Mouse (Mus musculus) frontal cortex, postnatal 10 days (tissue): ENCODE results near the gene Taar8c.
"Not testable (repeated sequence)": the region's sequence is repeated elsewhere in the genome, so short reads cannot be mapped to it uniquely, and the experiment has no call there.

ENCODE experiments used
- DNase-seq, 2 experiments: peaks; one replicate each; pipeline ENCODE4 v3.0.0; 2022; ENCODE audit warnings: low spot score in 2 of 2, mixed read lengths in 1 of 2

Taar8c gene

DNA sequence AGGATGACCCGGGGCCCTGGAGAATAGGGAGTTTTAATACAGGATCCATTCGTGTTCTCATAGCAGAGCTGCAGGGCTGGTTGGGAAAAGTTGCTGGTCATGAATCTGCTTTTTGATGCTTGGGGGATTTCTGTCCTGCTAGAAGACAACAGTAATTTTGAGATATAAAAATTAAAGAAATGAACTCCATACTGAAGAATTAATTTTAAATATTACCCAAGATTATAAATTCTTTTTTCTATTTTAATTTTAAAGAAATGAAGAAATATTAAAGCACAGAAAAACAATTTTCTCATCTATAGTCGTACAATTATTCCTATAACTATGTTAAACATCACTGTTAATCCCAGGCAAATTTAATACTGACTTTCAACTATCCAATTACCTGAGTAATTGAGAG lies at the start of gene Taar8c:
Taar8c (minus strand) TSS at position 101 of the 400 bp plus-strand sequence.
- DNase-seq, result not testable (repeated sequence)

DNA sequence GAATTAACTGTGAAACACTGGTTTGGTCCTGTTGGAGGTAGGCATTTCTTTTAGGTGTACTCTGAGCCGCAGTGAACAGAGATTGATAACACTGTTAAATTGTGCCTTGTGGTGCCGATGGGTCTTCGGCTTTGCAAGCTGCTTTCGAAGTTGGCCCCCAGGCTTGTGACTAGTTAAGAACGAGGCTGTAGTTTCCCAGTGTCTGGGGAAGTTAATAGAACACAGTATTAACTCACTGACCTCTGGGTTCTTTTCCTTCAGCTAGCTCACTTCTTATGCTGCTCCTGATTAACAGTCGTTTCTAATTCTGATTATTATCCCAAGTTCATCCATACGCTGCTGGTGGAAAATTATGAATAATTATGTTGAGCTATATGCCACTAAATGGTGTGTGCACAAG lies 48.4 kb upstream of the Taar8c start:
- no peak for DNase-seq

DNA sequence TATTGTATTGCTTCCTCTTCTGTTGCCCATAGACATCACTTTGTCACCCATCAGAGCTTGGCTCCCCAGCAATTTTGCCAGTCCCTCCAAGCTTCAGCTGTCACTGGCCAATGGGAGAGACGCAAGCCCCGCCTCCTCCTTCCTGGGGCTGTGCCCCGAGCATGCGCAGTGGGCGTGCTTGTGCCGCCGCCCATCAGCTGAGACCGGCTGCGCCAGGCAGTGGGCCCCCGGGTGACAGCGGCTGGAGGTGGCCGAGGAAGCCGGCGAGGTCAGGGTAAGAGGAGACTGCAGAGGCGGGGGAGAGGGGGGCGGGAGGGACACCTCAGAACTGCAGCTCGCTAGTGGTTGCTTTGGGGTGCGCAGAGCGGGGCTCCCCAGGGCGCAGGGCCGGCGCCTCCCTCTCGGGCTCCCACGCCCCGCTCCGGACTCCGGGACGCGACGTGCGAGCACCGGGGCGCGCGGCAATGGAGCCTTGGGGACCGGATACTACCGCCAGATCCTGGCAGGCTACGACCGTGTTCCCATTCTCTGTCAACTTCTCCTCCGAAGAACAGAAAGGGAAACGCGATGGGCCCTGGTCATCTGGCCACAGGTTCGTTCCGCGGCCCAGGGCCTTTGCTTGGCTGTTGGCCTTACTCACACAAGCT lies 47.5 kb upstream of the Taar8c start, which contains the start of gene Stx7:
Stx7 (plus strand) TSS at position 168 of the 647 bp plus-strand sequence.
- peak; percentile 82 to 90 for DNase-seq

DNA sequence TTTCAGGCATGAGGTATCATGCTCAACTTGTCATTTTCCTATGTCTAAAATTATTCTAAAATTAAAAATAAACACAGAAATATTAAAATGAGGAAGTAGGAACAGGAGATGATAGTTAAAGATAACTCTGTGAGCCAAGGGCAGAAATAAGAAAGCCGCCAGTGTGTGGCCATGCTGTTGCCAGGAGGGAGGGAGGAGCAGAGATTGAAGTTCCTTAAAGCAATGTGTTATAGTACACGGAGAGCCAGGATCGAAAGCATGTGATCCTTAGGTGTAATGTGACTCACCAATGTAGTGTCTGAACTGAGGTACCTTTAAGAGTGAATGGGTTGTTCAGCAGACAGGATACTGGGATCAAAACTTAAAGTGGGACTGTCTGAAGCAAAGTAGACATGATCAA lies 41.0 kb upstream of the Taar8c start:
- DNase-seq, result no peak

DNA sequence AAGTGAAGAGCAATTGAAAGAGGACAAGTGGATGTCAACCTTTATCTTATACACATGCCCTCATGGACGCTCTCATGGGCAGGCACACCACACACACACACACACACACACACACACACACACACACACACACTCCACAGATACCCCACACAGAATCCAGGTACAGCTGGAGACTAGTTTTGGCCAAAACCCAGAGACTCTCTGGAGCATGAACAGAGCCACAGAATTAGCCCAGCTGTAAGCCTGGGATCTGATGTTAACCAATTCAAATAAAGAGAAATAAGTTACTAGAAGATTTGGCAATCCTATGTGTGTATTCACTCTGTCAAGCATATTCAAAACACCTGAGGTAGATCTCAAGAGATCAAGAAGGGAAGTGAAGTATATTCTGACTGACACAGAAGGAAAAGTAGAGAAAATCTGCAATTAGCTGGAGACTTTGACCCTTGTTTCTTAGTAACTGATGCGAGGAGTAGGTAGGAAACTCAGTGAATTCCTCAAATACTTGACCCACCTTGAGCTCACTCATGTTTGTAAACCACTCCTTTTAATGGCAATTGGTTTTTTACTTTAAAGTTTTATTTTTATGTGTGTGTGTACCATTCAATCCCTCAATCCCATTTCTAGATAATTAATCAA lies 37.0 kb upstream of the Taar8c start:
- DNase-seq, result no peak

DNA sequence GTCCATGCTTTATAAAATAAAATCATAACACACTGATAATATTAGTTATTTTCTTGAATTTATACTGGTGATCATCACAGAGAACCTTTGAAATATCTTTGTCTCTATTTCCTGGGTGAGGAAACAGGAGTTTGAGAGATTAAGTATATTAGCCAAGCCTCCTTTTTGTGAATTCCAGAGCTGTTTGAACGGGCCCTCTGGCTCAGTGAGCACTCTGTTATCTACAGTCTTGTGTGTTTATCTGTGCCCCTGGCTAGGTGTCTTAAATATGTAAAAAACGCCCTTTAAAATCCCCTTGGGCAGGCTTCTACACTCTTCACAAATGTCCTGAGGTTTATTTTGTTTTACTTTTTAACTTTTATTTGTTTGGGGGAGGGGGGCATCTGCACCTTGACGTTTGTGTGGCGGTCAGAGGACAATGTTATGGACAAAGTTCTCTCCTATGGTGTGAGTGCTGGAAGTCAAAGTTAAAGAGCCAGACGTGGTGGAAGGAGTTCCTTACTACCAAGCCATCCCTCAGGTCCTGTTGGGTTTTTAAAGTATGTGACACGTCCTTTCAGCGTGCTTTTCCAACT lies 32.4 kb upstream of the Taar8c start:
- DNase-seq, result no peak

DNA sequence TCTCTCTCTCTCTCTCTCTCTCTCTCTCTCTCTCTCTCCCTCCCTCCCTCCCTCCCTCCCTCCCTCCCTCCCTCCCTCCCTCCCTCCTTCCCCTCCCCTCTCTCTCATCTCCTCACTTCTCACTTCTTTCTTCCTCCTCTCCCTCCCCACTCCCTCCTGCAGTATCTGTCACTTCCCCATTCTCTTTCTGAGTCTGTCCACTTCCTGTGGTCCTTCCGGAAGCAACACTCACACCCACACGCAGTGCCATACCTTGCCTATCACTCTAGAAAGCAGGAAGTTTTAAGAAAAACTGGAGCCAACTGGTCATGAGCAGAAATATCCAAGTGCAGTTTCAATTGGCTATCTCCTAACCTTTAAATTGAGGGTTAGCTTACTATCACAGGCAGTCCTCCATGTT lies 31.4 kb upstream of the Taar8c start:
- no peak for DNase-seq

DNA sequence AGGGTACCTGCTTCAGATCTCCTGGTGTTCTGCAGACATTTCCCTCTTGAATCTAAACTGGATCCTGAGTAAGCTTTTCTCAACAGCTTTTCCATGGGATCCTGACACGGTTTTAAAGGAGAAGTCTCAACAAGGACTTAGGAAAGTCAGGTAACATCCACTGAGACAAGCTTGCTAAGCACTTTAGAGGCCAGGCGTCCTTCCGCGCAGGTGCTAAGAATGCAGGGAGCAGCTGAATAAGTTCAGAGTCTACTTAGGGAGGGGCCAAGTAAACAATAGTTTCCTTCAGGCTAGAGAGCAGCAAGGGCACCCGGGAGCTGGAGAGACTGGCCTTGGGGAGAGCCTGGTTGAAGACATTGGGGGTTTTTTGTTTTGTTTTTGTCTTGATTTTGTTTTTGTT lies 30.6 kb upstream of the Taar8c start:
- no peak for DNase-seq

DNA sequence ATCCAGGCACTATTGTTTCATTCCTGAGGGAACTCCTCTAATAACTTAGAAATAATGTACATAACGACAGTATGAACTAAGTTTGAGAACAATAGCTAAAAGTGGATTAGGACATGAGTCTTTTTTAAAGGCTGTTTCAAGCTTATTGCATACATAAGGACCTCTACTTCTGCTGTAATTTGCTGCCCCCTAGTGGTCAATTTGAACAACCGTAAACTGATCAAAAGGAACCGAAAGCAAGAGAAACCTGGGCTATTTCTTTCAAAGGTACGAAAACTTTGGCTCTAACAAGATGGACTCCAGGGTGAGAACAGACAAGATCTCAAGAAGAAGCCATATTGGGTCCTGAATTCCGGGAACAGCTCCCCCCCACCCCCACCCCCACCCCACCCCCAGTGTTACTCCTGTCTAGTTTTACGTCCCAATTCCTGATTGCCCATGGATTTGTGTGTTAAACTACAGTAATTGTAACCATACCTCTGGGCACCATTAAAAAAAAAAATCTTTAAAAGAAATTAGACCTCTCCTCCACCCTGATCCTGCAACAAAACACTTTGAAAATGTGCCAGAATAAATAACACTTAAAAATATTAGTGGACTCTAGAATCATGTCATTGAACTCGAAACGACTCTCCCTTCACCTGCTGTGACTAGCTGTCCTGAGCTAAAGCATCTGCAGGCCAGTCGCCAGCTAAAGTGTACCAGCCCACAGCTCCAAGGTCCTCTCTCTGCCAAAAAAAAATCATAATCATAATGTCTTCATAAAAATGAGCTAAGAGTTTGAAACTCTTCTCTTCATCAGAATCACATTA lies 29.9 kb upstream of the Taar8c start:
- peak; percentile 29 to 31 for DNase-seq

DNA sequence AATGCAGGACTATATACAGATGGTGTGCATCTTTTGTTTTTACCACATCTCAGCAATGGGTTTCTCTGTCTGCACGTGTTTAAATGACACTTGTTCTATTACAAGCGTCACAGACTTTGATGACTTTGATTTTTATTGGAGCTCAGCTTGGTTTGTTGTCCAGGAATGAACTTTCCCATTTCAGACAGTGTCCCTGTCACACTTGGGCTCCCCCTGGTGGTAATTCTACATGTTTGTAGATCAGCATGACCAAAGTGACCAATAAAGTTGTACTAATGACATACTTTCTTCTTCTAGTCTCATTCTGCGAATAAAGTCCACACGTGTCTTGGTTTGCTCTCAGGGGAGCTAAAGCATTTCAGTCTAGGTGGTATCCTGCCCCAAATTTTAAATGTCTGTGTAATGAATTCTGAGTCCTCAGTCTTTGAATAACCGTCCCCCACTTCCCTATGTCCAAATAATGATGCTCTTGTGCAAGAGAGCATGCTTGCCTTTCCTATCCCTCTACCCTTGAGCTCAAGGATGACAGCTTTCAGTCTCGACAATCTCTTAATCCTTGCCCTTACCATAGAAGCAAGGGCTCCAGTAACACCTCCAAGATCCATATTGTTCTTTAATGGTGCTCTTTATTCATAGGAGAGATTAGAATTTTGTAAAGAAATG lies 9.5 kb upstream of the Taar8c start:
- no peak for DNase-seq

DNA sequence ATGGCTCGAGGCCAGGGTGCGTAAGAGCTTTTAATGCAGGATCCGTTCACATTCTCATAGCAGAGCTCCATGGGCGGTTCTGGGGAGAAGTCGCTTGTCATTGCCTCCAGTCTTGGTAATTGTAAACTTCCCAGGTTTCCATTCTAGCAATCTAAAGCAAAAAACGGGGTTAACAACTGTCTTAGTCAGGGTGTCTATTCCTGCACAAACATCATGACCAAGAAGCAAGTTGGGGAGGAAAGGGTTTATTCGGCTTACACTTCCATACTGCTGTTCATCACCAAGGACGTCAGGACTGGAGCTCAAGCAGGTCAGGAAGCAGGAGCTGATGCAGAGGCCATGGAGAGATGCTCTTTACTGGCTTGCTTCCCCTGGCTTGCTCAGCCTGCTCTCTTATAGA lies 7.7 kb upstream of the Taar8c start, which contains the start of gene Taar9:
Taar9 (minus strand) TSS at position 101 of the 400 bp plus-strand sequence.
- not testable (repeated sequence) for DNase-seq

DNA sequence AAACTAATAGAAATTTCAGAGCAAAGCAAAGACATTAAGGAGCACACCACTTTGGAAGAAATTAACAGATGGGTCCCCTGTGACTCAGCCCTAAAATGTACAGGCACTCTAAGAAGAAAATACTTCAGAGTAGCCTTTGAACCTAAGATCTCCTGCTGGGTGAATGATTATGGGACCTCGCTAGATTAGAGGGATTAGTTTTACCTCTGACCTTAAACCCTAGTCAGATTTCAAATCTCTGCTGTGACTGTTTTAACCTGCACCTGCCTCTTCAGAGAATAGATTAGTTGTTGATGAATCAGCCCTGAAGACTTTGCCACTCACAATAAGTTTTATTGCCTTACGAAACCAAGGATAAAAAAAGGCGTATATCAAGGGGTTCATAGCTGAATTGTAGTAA lies 6.5 kb upstream of the Taar8c start:
- DNase-seq, result no peak

DNA sequence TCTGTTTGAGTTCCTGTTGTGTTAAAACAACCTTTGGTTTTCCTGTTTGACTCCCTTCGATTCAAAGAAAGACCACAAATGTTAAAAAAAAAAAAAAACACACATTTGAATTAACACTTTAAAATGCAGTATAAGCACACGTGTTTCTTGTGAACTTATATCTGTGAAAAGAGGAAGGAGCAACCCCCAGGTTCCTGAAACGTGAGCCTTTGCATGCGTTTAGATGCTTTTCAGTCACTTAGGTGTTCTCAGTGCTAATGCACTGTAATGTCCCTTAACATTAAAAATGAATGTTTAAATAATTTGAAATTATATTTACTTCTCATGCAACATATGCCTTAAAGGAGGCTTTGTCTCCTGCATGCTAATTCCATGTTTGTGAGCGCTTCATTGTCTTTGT lies 6.0 kb upstream of the Taar8c start:
- DNase-seq, result no peak

DNA sequence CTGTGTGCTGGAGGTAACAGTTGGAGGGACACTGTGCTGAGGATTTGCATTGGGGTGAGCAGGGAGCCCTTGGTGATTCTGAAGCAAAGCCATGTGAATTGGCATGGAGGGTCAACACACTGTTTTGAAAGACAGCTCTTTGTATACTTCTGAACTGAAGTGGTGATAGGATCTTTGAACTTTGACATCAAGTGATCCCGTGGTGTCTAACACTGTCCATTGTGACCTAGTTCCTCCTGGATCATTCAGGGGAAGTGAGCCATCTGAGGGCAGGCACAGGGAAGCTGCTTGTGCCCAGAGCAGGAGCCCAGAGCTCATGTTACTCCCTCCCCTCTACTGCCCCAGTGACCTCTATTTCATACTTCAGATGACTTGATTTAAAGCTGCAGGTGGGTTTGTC lies 1.6 kb upstream of the Taar8c start:
- DNase-seq, result not testable (repeated sequence)

DNA sequence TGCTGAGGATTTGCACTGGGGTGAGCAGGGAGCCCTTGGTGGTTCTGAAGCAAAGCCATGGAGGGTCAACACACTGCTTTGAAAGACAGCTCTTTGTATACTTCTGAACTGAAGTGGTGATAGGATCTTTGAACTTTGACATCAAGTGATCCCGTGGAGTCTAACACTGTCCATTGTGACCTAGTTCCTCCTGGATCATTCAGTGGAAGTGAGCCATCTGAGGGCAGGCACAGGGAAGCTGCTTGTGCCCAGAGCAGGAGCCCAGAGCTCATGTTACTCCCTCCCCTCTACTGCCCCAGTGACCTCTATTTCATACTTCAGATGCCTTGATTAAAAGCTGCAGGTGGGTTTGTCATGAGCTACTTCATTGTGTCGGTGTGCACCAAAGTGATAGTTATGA lies 4.7 kb downstream of the Taar8c start:
- not testable (repeated sequence) for DNase-seq

DNA sequence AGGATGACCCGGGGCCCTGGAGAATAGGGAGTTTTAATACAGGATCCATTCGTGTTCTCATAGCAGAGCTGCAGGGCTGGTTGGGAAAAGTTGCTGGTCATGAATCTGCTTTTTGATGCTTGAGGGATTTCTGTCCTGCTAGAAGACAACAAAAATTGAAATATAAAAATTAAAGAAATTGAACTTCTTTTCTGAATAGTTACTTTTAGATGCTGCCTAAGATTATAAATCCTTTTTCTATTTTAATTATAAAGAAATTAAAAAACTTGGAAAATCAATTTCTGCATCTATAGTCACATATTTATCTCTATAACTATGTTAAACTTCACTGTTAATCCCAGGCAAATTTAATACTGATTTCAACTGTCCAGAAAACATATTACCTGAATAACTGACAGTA lies 9.5 kb downstream of the Taar8c start, which contains the start of gene Taar8b:
Taar8b (minus strand) TSS at position 101 of the 400 bp plus-strand sequence.
- DNase-seq, result no peak

DNA sequence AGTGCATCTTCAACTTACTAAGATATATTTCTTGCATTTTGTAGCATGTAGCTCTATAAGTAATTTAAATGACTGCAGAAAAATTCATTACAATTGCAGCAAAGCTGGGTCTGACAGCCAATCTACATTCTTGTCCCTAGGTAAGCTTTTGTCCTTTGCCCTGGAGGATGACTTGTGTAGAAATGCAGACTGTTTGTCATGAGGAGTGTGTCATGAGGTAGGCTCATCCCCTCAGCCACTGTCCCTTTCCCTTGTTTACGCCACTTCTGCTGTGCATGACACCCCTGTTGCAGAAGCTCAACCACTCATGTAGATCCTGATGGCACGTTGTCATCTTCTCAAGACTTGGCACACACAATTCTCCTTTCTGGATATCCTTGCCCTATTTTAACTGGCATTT lies 14.5 kb downstream of the Taar8c start:
- no peak for DNase-seq

DNA sequence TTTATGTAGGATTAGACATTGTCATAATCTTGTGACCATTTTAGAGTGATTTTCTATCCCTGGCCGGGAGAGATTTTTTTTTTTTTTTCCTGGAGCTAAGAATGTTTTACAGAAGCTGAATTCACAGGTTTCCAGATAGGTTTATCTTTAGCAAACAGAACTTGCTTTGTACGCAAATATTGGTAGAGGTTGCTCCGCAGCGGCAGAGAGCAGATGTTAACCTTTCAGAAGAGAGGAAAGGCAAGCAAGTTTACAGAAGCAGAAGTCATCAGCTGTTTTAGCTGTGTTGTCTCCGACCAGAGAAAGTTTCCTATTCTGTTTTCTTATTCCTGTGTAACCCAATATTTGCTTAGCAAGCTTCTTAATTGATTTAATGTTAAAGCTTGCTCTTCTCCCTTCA lies 15.2 kb downstream of the Taar8c start:
- no peak for DNase-seq

DNA sequence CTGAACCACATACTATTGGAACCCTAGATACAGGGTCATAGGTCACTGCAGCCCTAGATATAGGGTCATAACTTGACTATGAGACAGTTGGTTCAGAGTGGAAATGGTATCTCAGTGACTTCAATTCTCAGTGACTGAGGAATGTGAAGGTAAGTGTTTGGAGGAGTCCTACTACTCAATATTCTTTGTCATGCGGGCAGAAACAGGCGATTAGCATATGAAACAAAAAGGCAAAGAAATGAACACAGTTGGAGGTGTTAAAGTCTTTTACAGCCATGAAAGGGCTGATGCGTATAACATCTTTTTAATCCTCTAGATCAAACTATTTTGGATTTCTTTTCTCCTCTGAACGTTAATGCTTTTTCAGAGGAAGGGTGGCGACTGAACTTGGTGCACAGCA lies 15.8 kb downstream of the Taar8c start:
- DNase-seq, result no peak

DNA sequence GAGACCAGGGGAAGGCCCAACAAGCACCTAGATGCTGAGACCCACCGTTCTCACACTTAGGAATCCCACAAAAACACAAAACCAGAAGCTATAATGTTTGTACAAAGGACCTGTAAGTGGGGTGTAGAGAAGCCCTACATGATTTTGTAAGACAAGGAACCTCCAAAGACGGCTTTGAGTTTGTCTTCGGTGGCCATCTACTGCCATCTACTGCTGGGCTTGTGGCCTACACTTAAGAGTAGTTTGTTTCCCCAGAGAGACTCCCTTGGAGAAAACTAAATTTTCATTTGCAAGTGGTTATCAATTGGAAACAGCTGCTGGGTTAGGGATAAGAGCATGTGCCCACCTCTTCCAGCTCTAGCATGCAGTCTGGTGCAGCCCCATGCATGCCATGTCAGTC lies 21.5 kb downstream of the Taar8c start:
- DNase-seq, result peak in 1 of 2 experiments; percentile 25

DNA sequence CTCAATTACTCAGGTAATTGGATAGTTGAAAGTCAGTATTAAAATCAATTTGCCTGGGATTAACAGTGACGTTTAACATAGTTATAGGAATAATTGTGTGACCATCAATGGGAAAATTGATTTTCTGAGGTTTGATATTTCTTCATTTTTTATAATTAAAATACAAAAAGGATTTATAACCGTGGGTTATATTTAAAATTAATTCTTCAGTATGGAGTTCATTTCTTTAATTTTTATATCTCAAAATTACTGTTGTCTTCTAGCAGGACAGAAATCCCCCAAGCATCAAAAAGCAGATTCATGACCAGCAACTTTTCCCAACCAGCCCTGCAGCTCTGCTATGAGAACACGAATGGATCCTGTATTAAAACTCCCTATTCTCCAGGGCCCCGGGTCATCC lies 25.5 kb downstream of the Taar8c start, which contains the start of gene Taar8a:
Taar8a (plus strand) TSS at position 301 of the 400 bp plus-strand sequence.
- DNase-seq, result not testable (repeated sequence)
